Mouse (Mus musculus) midbrain, embryonic 14.5 days (tissue): ENCODE measurements at regions not wholly inside any gene's neighbourhood (a gene's known extent, or its start where the extent isn't known, plus 50 kb on each side); places are given as distances from the start of the nearest gene placed in this dataset.

Experiments
- ATAC-seq: fragments of 200-750 bp; cut with Nextera tagmentation; 2 replicates; pipeline ENCODE4 v1.8.0; 2017; ENCODE audit warnings: moderate number of reproducible peaks, moderate library complexity; ENCODE audit not compliant: low FRiP score, low TSS enrichment
- DNase-seq: peaks from one replicate; pipeline ENCODE4 v3.0.0-alpha.2; 2015
- H3K27ac ChIP-seq: fragments of 300-500 bp; sonication (generic); replicated peaks from 2 replicates; pipeline ENCODE4 v1.5.1; 2014; ENCODE audit warnings: mild to moderate bottlenecking, low read depth, low read length, moderate library complexity
- H3K27me3 ChIP-seq: fragments of 300-500 bp; sonication (generic); 2 replicates; pipeline ENCODE4 v1.6.1; 2014; ENCODE audit warnings: low read length, control low read depth, mixed read lengths; ENCODE audit not compliant: control insufficient read depth, insufficient read depth
- H3K36me3 ChIP-seq: fragments of 300-500 bp; sonication (generic); 2 replicates; pipeline ENCODE4 v1.6.1; 2014; ENCODE audit warnings: low read length, control low read depth; ENCODE audit not compliant: control insufficient read depth, insufficient read depth
- H3K4me1 ChIP-seq: fragments of 300-500 bp; sonication (generic); 2 replicates; pipeline ENCODE4 v1.6.1; 2014; ENCODE audit warnings: mild to moderate bottlenecking, antibody characterized with exemption, low read length, control low read depth; ENCODE audit not compliant: control insufficient read depth, insufficient read depth
- H3K4me2 ChIP-seq: fragments of 300-500 bp; sonication (generic); 2 replicates; pipeline ENCODE4 v1.6.1; 2014; ENCODE audit warnings: mild to moderate bottlenecking, low read length, moderate library complexity
- H3K4me3 ChIP-seq: fragments of 300-500 bp; sonication (generic); replicated peaks from 2 replicates; pipeline ENCODE4 v1.5.1; 2014; ENCODE audit warnings: low read depth, low read length
- H3K9ac ChIP-seq: fragments of 300-500 bp; sonication (generic); replicated peaks from 2 replicates; pipeline ENCODE4 v1.6.1; 2014; ENCODE audit warnings: mild to moderate bottlenecking, low read length, moderate library complexity
- H3K9me3 ChIP-seq: fragments of 300-500 bp; sonication (generic); 2 replicates; pipeline ENCODE4 v1.6.1; 2016; ENCODE audit warnings: low read length, control low read depth, mixed read lengths; ENCODE audit not compliant: control insufficient read depth
- WGBS: fragments of 180-500 bp; shearing (Covaris S2); extraction: QIAGEN DNeasy Blood & Tissue Kit; methylation state at CpG from one replicate; pipeline ENCODE4 v1.1.7; 2014; 5-methylcytosine and 5-hydroxymethylcytosine counted together

- Histone ChIP-seq H3K9ac (no peak overlapping the region), H3K27ac (no peak overlapping the region), H3K27me3 (no peaks in the 10 kb centered on the region), H3K4me2 (no peak overlapping the region), H3K36me3 (no peaks in the 10 kb centered on the region), H3K4me1 (no peaks in the 10 kb centered on the region), H3K9me3 (no peaks in the 10 kb centered on the region), H3K4me3 (no peak overlapping the region)
- 87% methylated on average over 7 of the region's 7 CpGs for WGBS
- ATAC-seq (no peak), DNase-seq (no peak)
Observed at GRCm38 (mm10) chr2:74380574-74381287, 198.5 kb downstream of the Lnpk start.

GRCm38 (mm10) chr2:74378709-74379108 lies 200.5 kb downstream of the Lnpk start:
- Histone ChIP-seq H3K27me3 (no peaks in the 10 kb centered on the region), H3K4me2 (no peak overlapping the region), H3K36me3 (no peaks in the 10 kb centered on the region), H3K9me3 (no peaks in the 10 kb centered on the region), H3K27ac (no peak overlapping the region), H3K4me1 (no peaks in the 10 kb centered on the region), H3K9ac (no peak overlapping the region), H3K4me3 (no peak overlapping the region)
- ATAC-seq: no peak
- 92% methylated on average over 3 of the region's 3 CpGs for WGBS
- DNase-seq: no peak

GRCm38 (mm10) chr2:74373938-74374337 lies 205.3 kb downstream of the Lnpk start:
- DNase-seq: no peak
- ATAC-seq: no peak
- H3K9me3 ChIP-seq: no peaks in the 10 kb centered on the region
- H3K4me2 ChIP-seq: no peak overlapping the region
- H3K27me3 ChIP-seq: no peaks in the 10 kb centered on the region
- H3K36me3 ChIP-seq: no peaks in the 10 kb centered on the region
- WGBS: 97% methylated on average over 1 of the region's 1 CpGs
- H3K4me1 ChIP-seq: no peaks in the 10 kb centered on the region
- H3K4me3 ChIP-seq: no peak overlapping the region
- H3K27ac ChIP-seq: no peak overlapping the region
- H3K9ac ChIP-seq: no peak overlapping the region

GRCm38 (mm10) chr2:74373056-74373455 lies 206.2 kb downstream of the Lnpk start:
- 67% methylated on average over 4 of the region's 4 CpGs for WGBS
- no peaks in the 10 kb centered on the region for H3K9me3 ChIP-seq
- no peaks in the 10 kb centered on the region for H3K27me3 ChIP-seq
- H3K36me3 ChIP-seq: no peaks in the 10 kb centered on the region
- H3K4me1 ChIP-seq: no peaks in the 10 kb centered on the region
- no peak overlapping the region for H3K4me3 ChIP-seq
- H3K9ac ChIP-seq: no peak overlapping the region
- no peak overlapping the region for H3K27ac ChIP-seq
- ATAC-seq (no peak), DNase-seq (no peak)
- no peak overlapping the region for H3K4me2 ChIP-seq

DNA sequence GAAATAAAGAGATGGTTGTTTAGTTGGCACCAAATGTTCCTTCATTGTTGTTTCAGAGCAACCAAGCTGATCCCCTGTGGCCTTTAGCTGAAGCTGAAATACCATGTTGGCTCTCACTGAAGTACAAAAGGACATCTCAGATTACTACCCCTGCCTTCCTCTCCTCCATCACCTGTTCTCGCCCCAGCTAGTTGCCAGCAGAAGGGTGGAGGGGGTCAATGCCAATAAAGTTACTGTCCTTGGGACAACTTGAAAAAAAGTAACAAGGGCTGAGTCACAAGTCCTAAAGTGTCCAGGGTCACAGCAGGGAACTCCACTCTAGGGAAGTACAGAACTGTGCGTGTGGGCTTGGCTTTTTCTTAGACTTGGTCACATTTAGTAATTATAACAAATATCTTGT lies 216.0 kb downstream of the Lnpk start:
- no peak for DNase-seq
- no peak overlapping the region for H3K9ac ChIP-seq
- H3K4me1 ChIP-seq: no peaks in the 10 kb centered on the region
- H3K36me3 ChIP-seq: no peaks in the 10 kb centered on the region
- no peaks in the 10 kb centered on the region; the same call in 1 of the 2 replicates for H3K9me3 ChIP-seq
- no peak overlapping the region for H3K4me3 ChIP-seq
- no peak overlapping the region for H3K27ac ChIP-seq
- WGBS: 90% methylated on average over 2 of the region's 2 CpGs
- no peaks in the 10 kb centered on the region for H3K27me3 ChIP-seq
- no peak overlapping the region for H3K4me2 ChIP-seq
- no peak for ATAC-seq

GRCm38 (mm10) chr2:74354591-74354990 lies 224.6 kb downstream of the Lnpk start:
- H3K9ac ChIP-seq: no peak overlapping the region
- H3K9me3 ChIP-seq: no peaks in the 10 kb centered on the region
- H3K4me1 ChIP-seq: no peaks in the 10 kb centered on the region
- 65% methylated on average over 8 of the region's 8 CpGs for WGBS
- ATAC-seq (no peak), DNase-seq (no peak)
- H3K27me3 ChIP-seq: no peaks in the 10 kb centered on the region
- H3K4me2 ChIP-seq: no peak overlapping the region
- no peaks in the 10 kb centered on the region for H3K36me3 ChIP-seq
- H3K27ac ChIP-seq: no peak overlapping the region
- no peak overlapping the region for H3K4me3 ChIP-seq

GRCm38 (mm10) chr2:74349809-74350208 lies 229.4 kb downstream of the Lnpk start:
- no peak overlapping the region for H3K9ac ChIP-seq
- H3K27me3 ChIP-seq: no peaks in the 10 kb centered on the region
- H3K36me3 ChIP-seq: no peaks in the 10 kb centered on the region
- DNase-seq (no peak), ATAC-seq (no peak)
- no peak overlapping the region for H3K4me2 ChIP-seq
- 79% methylated on average over 6 of the region's 6 CpGs for WGBS
- H3K9me3 ChIP-seq: no peaks in the 10 kb centered on the region
- no peak overlapping the region for H3K27ac ChIP-seq
- H3K4me1 ChIP-seq: no peaks in the 10 kb centered on the region
- no peak overlapping the region for H3K4me3 ChIP-seq

GRCm38 (mm10) chr2:74306301-74306700 lies 272.9 kb downstream of the Lnpk start:
- no peak for DNase-seq
- no peaks in the 10 kb centered on the region for H3K36me3 ChIP-seq
- no peak overlapping the region for H3K9ac ChIP-seq
- no peak overlapping the region for H3K27ac ChIP-seq
- H3K4me2 ChIP-seq: no peak overlapping the region
- H3K27me3 ChIP-seq: no peaks in the 10 kb centered on the region
- H3K4me1 ChIP-seq: no peaks in the 10 kb centered on the region
- no peaks in the 10 kb centered on the region for H3K9me3 ChIP-seq
- ATAC-seq: no peak
- WGBS: 89% methylated on average over 9 of the region's 9 CpGs
- H3K4me3 ChIP-seq: no peak overlapping the region

DNA sequence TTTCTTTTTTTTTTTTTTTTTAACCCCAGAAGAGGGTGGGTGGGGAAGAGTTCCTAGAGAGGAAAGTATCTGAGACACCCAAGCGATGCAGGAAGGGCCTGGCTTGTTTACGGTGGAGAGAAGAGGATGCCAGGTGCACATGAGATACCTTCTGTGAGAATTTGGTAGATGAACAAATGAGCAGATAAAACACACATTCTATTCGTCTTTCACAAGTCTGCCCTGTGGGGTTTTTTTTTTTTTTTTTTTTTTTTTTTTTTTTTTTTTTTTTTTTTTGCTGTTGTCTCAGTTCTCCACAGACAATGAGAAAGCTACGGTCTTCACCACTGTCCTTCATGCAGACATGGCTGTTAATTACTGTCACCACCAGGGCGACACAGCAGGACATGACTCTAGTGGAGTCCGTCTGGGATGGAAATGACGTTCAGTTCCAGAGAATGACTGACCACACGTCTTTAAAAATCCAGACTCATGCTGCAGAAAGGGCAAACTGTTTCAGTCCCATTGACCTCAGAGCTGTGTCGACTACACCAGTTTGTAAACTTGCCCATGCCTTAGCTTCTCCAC lies 278.3 kb downstream of the Lnpk start:
- H3K36me3 ChIP-seq: no peaks in the 10 kb centered on the region
- H3K4me2 ChIP-seq: peak overlapping the region; percentile 52
- H3K27ac ChIP-seq: no peak overlapping the region
- ATAC-seq (no peak), DNase-seq (peak; percentile 37)
- no peaks in the 10 kb centered on the region for H3K27me3 ChIP-seq
- H3K9me3 ChIP-seq: no peaks in the 10 kb centered on the region
- H3K4me3 ChIP-seq: peak overlapping the region; percentile 19
- WGBS: 11% methylated on average over 9 of the region's 9 CpGs
- H3K9ac ChIP-seq: no peak overlapping the region; the same call in 1 of the 2 replicates
- peaks cover 16% of the 10 kb centered on the region; the same call in 1 of the 2 replicates for H3K4me1 ChIP-seq
